Mouse (Mus musculus) cortical plate, adult 2 months (tissue): Measurements from ENCODE around the gene Acadvl. TPM values are rescaled to one million over a fixed set of nuclear protein-coding genes. Genes with fewer than 3 reads are reported as not detected.

Experiments used
- H3K27ac ChIP-seq: fragments of 200-500 bp; 2 replicates; pipeline ENCODE4 v1.5.1; 2012; ENCODE audit warnings: low read length, control low read depth, inconsistent platforms; ENCODE audit not compliant: insufficient read depth
- H3K4me1 ChIP-seq: fragments of 200-500 bp; 2 replicates; pipeline ENCODE4 v1.6.1; 2011; ENCODE audit warnings: low read length; ENCODE audit not compliant: control insufficient read depth, insufficient read depth
- H3K4me3 ChIP-seq: fragments of 200-500 bp; 2 replicates; pipeline ENCODE4 v1.5.1; 2011; ENCODE audit warnings: mild to moderate bottlenecking, low read length, control low read depth; ENCODE audit not compliant: insufficient read depth
- CTCF ChIP-seq: fragments of 200-500 bp; IDR thresholded peaks from 2 replicates; pipeline ENCODE4 v1.5.1; 2011; ENCODE audit warnings: mild to moderate bottlenecking, control low read depth, low read length; ENCODE audit not compliant: insufficient read depth; ENCODE audit errors: extremely low read depth
- POLR2A ChIP-seq: fragments of 200-500 bp; IDR thresholded peaks from 2 replicates; pipeline ENCODE4 v1.6.1; 2011; ENCODE audit warnings: mild to moderate bottlenecking, low read length, control low read depth; ENCODE audit not compliant: insufficient read depth; ENCODE audit errors: extremely low read depth
- polyA plus RNA-seq: library from polyadenylated mRNA; depleted of rRNA; stranded (reverse); fragments of >200 nt; gene quantifications from 2 replicates; pipeline ENCODE4 v1.2.3, GENCODE M21; 2012

Gene Acadvl
- polyA plus RNA-seq, 1 experiment: 66.5 TPM

GRCm38 (mm10) chr11:69989949-69990348 is 25.3 kb downstream of the Acadvl start:
- TF ChIP-seq CTCF (no peak), POLR2A (no peak)
- H3K27ac ChIP-seq: no peak overlapping the region
- H3K4me3 ChIP-seq: no peak overlapping the region
- peaks cover 6% of the 10 kb centered on the region; the same call in 1 of the 2 replicates for H3K4me1 ChIP-seq

- TF ChIP-seq POLR2A: no peak
- no peak for TF ChIP-seq CTCF
- Histone ChIP-seq H3K27ac (no peak overlapping the region), H3K4me1 (peaks cover 7% of the 10 kb centered on the region; the same call in 1 of the 2 replicates), H3K4me3 (no peak overlapping the region)
These were observed 30.8 kb downstream of the Acadvl start for GRCm38 (mm10) chr11:69984431-69984830.

GRCm38 (mm10) chr11:69983377-69983776 is 31.8 kb downstream of the Acadvl start:
- Histone ChIP-seq H3K4me3 (no peak overlapping the region), H3K27ac (no peak overlapping the region), H3K4me1 (peaks cover 7% of the 10 kb centered on the region; the same call in 1 of the 2 replicates)
- TF ChIP-seq CTCF (no peak), POLR2A (no peak)

- TF ChIP-seq CTCF (no peak), POLR2A (no peak)
- H3K4me3 ChIP-seq: no peak overlapping the region; the same call in 1 of the 2 replicates
- H3K4me1 ChIP-seq: peaks cover 7% of the 10 kb centered on the region; the same call in 1 of the 2 replicates
- H3K27ac ChIP-seq: no peak overlapping the region
These were observed 32.3 kb downstream of the Acadvl start for GRCm38 (mm10) chr11:69982877-69983276.

- peaks cover 7% of the 10 kb centered on the region; the same call in 1 of the 2 replicates for H3K4me1 ChIP-seq
- TF ChIP-seq POLR2A (no peak), CTCF (no peak)
- peak within 1 kb of the TSS; percentile 74 for H3K27ac ChIP-seq
These were observed 33.0 kb downstream of the Acadvl start, which contains the start of gene Elp5 for GRCm38 (mm10) chr11:69982225-69982624. TSS of gene Elp5 (minus strand) at chr11:69982517.

GRCm38 (mm10) chr11:69981141-69981762 is 34.0 kb downstream of the Acadvl start, which contains the start of gene Ctdnep1:
TSS of gene Ctdnep1 (plus strand) at chr11:69981156.
- peak within 1 kb of the TSS; percentile 56 for H3K4me3 ChIP-seq
- peak within 1 kb of the TSS; percentile 82 for H3K27ac ChIP-seq
- H3K4me1 ChIP-seq: peaks cover 7% of the 10 kb centered on the region; the same call in 1 of the 2 replicates
- TF ChIP-seq CTCF: no peak
- TF ChIP-seq POLR2A: no peak

More at GRCm38 (mm10) chr11:69982225-69982624, 33.0 kb downstream of the Acadvl start, which contains the start of gene Elp5:
- H3K4me3 ChIP-seq: peak within 1 kb of the TSS; percentile 56

- Histone ChIP-seq H3K27ac (peak overlapping the region; percentile 82), H3K4me1 (peaks cover 7% of the 10 kb centered on the region; the same call in 1 of the 2 replicates), H3K4me3 (peak overlapping the region; percentile 56)
- peak; percentile 91 for TF ChIP-seq POLR2A
- no peak for TF ChIP-seq CTCF
These were observed 34.7 kb downstream of the Acadvl start for GRCm38 (mm10) chr11:69980196-69981140.

GRCm38 (mm10) chr11:69979827-69980195 is 35.4 kb downstream of the Acadvl start:
- H3K27ac ChIP-seq: 0 out of 2 replicates have a peak overlapping the region, but pooled peaks have one; percentile 11
- H3K4me3 ChIP-seq: peak overlapping the region; percentile 56
- TF ChIP-seq POLR2A (no peak), CTCF (no peak)
- peaks cover 7% of the 10 kb centered on the region; the same call in 1 of the 2 replicates for H3K4me1 ChIP-seq

- H3K4me3 ChIP-seq: no peak overlapping the region
- TF ChIP-seq CTCF: no peak
- TF ChIP-seq POLR2A: no peak
- H3K4me1 ChIP-seq: no peaks in the 10 kb centered on the region
- no peak overlapping the region for H3K27ac ChIP-seq
These were observed 38.9 kb downstream of the Acadvl start for GRCm38 (mm10) chr11:69976271-69976670.

GRCm38 (mm10) chr11:69974907-69975306 is 40.3 kb downstream of the Acadvl start:
- H3K27ac ChIP-seq: no peak overlapping the region
- TF ChIP-seq POLR2A: no peak
- TF ChIP-seq CTCF: no peak
- no peak overlapping the region for H3K4me3 ChIP-seq
- H3K4me1 ChIP-seq: no peaks in the 10 kb centered on the region
